Mouse (Mus musculus) layer of hippocampus, postnatal 36 days (tissue): ENCODE measurements around the gene Npr3. TPM values are rescaled to one million over a fixed set of nuclear protein-coding genes. Genes with fewer than 3 reads are reported as not detected.

Experiments used
- DNase-seq, 2 experiments: peaks; one replicate each; pipeline ENCODE4 v3.0.0; 2022
- total RNA-seq, 2 experiments: library from RNA; stranded (reverse); gene quantifications; 2 replicates each; pipeline ENCODE4 v1.2.3; 2021

Gene Npr3
- total RNA-seq, result 10 to 100 TPM; 15.8 to 18.1 TPM

DNA sequence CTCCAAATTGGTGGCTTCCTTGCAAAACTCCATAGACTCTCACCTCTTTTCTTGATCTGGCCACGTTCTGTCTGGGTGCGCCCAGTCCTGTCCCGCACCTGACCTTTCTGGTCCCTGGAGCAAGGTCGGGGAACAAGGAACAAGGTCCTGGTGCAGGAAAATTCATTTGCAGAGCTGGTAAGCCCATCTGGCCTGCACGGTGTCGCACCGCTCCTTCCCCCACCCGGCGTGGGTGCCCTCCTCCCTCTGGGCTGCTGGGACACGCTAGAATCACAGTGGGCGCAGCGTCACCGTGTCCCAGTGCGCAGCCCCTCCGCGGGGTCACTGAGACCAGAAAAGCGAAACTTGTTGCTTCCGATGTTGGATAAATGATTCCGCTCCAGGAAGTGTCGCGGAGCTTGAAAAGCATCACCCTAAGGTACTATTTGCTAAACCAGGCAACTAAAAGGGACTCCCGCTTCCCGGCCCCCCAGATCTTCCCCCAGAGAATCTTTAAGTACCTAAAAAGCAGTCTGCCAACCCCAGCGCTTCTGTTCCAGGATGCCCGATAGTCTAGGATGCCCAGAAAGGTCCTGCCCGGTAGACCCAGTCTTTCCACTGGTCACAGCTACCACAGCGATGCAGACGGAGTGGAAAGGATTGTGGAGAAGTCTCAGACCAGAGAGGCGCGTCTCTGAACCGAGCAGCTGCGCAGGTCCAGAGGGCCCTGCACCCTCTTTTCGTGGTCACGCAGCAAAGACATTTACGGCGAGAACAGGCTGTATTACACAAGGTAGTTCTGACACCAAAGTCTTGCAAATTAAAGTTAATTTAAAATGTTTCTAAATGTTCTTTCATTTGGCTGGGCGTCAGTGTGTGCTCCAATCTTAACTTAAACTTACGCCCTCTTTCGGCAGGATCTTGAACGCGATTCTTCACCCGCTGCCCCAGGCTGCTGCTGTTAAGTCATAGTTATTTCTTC is at the start of gene Npr3:
Gene Npr3, minus strand, starts transcription at position 717 of the 961 bp plus-strand sequence.
- peak; percentile 50 to 52 for DNase-seq

- no peak for DNase-seq
Measured at GRCm38 (mm10) chr15:11956129-11956528, 49.0 kb upstream of the Npr3 start.

GRCm38 (mm10) chr15:11954190-11954589 is 47.1 kb upstream of the Npr3 start:
- DNase-seq, result no peak

DNA sequence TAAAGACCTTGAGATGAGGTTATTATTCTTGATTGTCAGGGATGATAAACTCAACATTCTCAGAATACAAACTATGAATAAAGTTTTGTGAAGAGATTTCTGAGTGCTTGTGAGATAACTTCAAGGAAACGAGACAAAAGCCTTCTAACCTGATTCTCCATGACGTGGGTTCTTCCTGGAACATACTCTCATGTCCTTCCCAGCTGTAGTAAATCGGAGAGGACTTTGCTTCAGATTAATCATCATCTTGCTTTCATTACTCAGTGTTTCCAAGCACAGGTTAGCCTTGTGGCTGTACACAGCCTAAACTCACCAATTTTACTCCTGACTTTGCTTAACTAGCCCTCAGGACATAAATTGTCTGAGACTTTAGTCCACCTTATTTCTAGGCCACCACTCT is 45.1 kb upstream of the Npr3 start:
- DNase-seq, result no peak

GRCm38 (mm10) chr15:11951181-11951580 is 44.1 kb upstream of the Npr3 start:
- no peak for DNase-seq

DNA sequence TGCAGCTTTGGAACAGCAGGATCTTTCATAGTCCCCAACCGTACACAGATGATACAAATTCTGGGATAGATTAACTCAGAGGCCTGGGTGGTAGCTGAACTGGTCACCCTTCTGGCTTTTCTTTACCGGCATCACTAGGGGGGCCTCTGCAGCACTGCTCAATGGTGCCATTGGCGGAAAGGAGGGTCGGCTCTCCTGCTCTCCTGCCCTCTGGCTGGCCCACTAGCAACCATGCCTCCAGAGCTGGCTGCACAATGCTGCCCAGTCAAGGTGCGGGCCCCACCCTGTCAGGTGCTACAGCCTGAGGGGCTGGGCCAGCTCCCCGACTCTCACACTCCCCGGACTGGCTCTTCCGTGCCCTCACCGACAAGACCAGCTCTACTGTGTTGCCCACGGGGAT is 43.1 kb upstream of the Npr3 start:
- DNase-seq, result no peak

DNA sequence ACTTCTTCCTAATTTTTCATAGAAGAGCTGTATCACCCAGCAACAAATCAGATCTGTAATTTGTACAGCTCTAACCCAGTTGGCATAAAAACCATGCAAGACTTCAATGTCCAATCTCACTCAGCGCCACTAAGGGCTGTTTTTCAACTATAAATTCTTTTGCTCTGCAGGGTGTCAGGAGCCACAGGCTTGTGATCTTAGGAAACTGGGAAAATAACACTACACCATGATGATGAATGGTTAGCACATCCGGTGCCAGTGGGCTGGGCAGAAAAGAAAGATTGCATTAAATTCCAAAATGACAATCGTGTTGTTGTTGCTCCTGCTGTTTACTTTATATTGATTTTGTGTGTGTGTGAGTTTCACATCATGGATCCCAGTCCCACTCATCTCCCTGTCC is 42.4 kb upstream of the Npr3 start:
- DNase-seq, result no peak

- DNase-seq, result no peak
Measured at GRCm38 (mm10) chr15:11940855-11941254, 33.8 kb upstream of the Npr3 start.

DNA sequence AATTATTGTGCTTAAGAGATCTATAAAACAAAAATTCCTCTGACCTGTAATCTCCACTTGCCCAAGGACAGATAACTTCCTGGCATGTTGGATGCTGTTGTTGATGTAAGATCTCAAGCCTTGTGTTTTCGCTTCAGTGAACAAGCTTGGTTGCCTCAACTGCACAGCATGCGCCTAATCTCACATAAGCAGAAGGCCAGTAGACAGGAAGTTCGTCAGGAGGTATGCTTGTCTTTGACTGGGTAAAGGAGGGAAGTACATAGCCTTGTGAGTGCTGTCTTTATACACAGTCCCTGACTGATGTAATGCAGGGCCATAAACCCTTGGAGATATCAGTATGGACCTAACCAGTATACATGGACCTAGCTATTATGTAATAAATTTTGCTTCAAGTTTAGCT is 20.7 kb upstream of the Npr3 start:
- no peak for DNase-seq

DNA sequence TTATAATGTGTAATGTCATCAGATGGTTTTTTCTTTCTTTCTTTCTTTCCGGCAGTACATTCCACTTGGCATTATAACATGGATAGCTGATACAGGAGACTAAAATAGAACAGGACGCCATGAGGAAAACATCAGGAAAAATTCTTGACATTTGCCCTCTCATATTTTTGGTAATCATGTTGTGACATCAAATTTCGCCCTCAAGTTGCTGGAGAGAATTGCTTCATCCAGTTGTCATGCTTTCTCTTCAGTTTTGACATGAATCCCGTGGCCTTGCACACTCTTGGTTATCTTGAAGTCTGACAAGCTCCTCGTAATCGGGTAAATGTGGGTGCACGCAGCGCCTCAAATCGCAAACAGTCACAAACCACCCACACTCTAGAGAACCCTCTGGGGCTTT is 7.0 kb upstream of the Npr3 start:
- DNase-seq, result no peak

DNA sequence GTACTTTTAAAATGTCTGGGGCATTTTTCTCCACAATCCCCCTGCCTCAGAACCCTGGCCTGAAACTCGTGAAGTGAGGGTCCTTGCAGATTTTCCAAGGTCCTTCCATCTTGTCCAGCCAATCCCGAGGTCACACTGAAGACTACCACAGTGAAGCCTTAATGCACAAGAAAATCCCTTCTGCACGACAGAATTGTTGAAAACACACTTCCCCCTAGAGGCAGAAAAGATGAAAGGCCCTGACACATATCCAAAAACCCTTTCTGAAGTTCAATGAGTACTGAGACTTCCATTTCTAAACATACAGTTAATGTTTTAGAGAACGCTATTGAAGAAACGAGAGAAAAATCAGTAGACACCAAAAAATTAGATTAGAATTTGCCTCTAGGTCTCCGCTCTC is 2.8 kb upstream of the Npr3 start:
- peak in 1 of 2 experiments; percentile 12 for DNase-seq

DNA sequence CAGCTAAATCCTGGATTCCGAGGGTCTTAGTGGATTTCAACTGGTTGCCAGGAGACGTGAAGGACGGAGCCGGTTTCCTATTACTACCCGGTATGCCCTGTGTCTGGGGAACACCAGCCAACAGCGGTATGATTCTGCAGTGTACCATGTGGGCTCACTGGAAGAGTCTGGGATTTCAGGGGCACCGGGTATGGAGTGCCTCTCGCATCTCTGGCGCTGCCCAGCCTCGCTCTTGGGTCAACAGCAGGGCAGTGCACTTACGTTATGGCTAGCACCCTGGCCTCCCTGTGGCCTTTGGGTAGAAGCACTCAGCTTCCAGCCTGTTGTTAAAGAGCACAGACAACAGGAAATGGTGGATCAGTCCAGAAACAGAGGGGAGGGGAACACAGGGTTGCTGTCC is 1.1 kb upstream of the Npr3 start:
- DNase-seq, result no peak

DNA sequence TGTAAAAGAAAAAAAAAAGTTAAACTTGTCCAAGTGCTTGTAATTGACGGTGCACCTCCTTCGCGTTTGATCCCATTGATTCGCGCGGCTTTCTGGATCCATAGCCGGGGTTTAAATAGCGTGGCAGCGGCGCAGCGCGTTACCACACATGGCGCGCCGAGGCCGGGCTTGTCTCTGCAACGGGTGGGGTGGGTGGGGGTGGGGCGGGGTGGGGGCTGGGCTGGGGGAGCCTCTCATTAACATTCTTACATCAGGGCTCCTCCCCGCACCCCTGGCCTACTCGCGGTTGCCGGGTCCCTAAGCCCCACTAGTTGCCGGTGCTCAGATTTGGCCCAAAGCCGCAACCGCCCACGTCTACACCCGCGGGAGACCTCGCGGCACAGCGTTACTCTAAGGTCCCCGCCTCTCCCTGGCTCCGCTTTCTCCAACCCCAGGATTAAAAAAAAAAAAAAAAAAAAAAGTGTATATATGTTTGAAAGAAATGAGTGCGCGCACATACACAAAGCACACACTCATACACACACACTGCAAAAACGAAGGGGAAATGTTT is 991 bp downstream of the Npr3 start:
- DNase-seq, result peak; percentile 41 to 43

GRCm38 (mm10) chr15:11904848-11905672 is 2.0 kb downstream of the Npr3 start:
- peak; percentile 34 to 46 for DNase-seq

- DNase-seq, result peak; percentile 42
Measured at GRCm38 (mm10) chr15:11904043-11904847, 2.8 kb downstream of the Npr3 start.

- DNase-seq, result no peak
Measured at GRCm38 (mm10) chr15:11903196-11904042, 3.7 kb downstream of the Npr3 start.

DNA sequence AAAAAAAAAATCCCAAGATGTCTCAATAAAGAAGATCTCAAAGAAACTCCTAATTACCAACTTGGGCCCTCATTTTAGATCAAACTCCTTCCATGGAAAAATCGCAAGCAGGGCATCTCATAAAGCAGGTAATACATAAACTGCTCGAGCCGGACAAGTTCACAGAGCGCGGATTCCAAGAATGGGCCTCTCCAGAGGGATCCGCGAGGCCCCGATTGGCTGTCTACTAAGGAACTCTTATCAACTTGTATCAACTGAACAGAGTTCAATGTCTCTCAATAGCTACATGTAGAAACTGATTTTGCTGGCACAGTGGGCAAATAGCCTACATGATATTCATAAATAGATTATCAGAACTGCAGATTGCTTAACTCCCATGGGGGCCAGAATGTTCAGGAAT is 9.5 kb downstream of the Npr3 start:
- DNase-seq, result no peak

DNA sequence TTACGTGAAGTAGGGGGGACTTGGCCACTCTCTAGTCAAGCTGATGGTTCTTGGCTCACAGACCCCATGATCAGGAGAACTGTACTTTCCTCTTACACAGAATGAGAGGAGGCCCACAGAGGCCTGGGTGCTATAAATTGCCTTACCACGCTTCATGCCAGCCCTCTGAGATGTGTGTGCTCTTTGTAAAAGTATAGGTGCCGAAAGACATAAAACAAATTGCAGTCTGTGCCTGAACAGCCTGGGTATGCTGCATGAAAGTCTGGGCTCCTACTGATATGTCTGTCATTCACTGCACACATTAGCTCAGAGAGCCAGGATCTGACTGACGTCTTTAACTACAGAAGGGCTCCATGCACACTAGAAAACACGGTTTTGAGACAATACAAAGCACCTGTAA is 9.9 kb downstream of the Npr3 start:
- no peak for DNase-seq

- no peak for DNase-seq
Measured at GRCm38 (mm10) chr15:11893969-11894368, 13.1 kb downstream of the Npr3 start.

- no peak for DNase-seq
Measured at GRCm38 (mm10) chr15:11891395-11891794, 15.7 kb downstream of the Npr3 start.

DNA sequence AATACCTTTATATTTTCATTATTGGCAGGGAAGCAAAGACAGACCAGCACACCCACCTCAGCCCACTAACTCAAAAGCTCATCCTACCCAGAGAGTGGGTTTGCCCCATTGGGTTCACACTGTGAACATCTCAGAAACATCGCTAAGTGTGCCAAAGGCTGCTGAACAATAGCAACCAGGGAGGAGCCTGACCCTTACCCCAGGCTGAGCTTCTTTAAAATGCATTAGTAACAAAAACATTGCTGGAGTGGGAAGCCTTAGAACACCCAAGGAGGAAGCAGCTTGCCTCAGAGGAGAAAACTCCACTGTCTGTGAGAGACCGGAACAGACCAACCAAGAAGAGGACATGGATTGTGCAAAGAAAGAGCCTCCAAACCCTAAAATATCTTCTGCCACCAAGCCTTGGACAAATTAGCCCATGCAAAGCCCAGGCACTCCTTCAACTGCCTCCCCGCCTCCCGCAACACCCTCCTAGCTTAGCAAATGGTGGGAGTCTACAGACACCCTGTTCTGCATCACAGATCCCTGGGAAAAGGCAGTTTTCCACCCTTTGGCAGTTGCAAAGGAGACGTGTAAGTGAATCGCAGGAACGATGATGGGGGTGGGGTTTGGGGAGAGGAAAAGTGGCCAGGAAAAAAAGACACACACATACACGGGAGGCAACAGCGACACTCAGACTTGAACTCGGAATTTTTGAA is 24.4 kb downstream of the Npr3 start:
- DNase-seq, result no peak
